Comparison of ENCODE assay signal across 24 mouse cellular contexts in genomic region chr12:82714284-82714683, GRCm38 (mm10).
"Had no signal": no experiment of that assay in that cellular context is flagged by ENCODE, and none has a peak within 500 bp of the region (broad histone marks: within the 10 kb centered on the region; RNA-seq: fewer than 3 reads in every experiment).

No protein-coding gene starts in this region.

- H3K4me2 ChIP-seq: embryonic facial prominence, embryonic 12.5 days; embryonic facial prominence, embryonic 13.5 days; embryonic facial prominence, embryonic 15.5 days; forebrain, embryonic 12.5 days; forebrain, embryonic 13.5 days; forebrain, embryonic 15.5 days had no signal

- H3K27me3 ChIP-seq: embryonic facial prominence, embryonic 12.5 days; embryonic facial prominence, embryonic 13.5 days; embryonic facial prominence, embryonic 15.5 days; forebrain, embryonic 12.5 days; forebrain, embryonic 13.5 days; forebrain, embryonic 15.5 days had no signal

- DNase-seq: cerebellum, adult 9-10 months; cerebellum, adult 9-11 months; cerebellum, postnatal 10 days; cerebellum, postnatal 14 days; cerebellum, postnatal 25 days; cerebellum, postnatal 36 days; embryo, embryonic 11 days; forebrain, postnatal 0 days; gastrocnemius, adult 2 months; gastrocnemius, postnatal 10 days; gastrocnemius, postnatal 14 days; gastrocnemius, postnatal 25 days; gastrocnemius, postnatal 36 days; heart, adult 18-20 months; heart, adult 2 months had no signal

- H3K27ac ChIP-seq: embryonic facial prominence, embryonic 10.5 days; embryonic facial prominence, embryonic 12.5 days; embryonic facial prominence, embryonic 13.5 days; embryonic facial prominence, embryonic 15.5 days; forebrain, embryonic 10.5 days; forebrain, embryonic 12.5 days; forebrain, embryonic 13.5 days; forebrain, embryonic 15.5 days; gastrocnemius, adult 2 months; heart, adult 2 months had no signal

- H3K9me3 ChIP-seq: embryonic facial prominence, embryonic 10.5 days; embryonic facial prominence, embryonic 12.5 days; embryonic facial prominence, embryonic 13.5 days; embryonic facial prominence, embryonic 15.5 days; forebrain, embryonic 10.5 days; forebrain, embryonic 12.5 days; forebrain, embryonic 13.5 days; forebrain, embryonic 15.5 days had no signal

- H3K36me3 ChIP-seq: embryonic facial prominence, embryonic 10.5 days; embryonic facial prominence, embryonic 12.5 days; embryonic facial prominence, embryonic 13.5 days; embryonic facial prominence, embryonic 15.5 days; forebrain, embryonic 10.5 days; forebrain, embryonic 12.5 days; forebrain, embryonic 15.5 days had no signal

- H3K4me3 ChIP-seq: embryonic facial prominence, embryonic 10.5 days; embryonic facial prominence, embryonic 12.5 days; embryonic facial prominence, embryonic 13.5 days; embryonic facial prominence, embryonic 15.5 days; erythroblast, embryonic 14.5 days; forebrain, embryonic 10.5 days; forebrain, embryonic 12.5 days; forebrain, embryonic 13.5 days; forebrain, embryonic 15.5 days; gastrocnemius, adult 2 months; heart, adult 2 months had no signal

- H3K4me1 ChIP-seq: embryonic facial prominence, embryonic 10.5 days; embryonic facial prominence, embryonic 12.5 days; embryonic facial prominence, embryonic 13.5 days; embryonic facial prominence, embryonic 15.5 days; forebrain, embryonic 10.5 days; forebrain, embryonic 12.5 days; forebrain, embryonic 13.5 days; forebrain, embryonic 15.5 days had no signal

- H3K9ac ChIP-seq: embryonic facial prominence, embryonic 12.5 days; embryonic facial prominence, embryonic 13.5 days; embryonic facial prominence, embryonic 15.5 days; forebrain, embryonic 12.5 days; forebrain, embryonic 13.5 days; forebrain, embryonic 15.5 days; forebrain, postnatal 0 days had no signal
